ENCODE assay signal across 15 mouse cellular contexts in genomic region chr8:127254625-127255024, GRCm38 (mm10).
DNase-seq lines count a peak whose midpoint lies in the region; ATAC-seq and TF ChIP-seq lines count a peak whose summit lies in the region.
"Had no signal": no experiment of that assay in that cellular context is flagged by ENCODE, and none has a peak within 500 bp of the region (broad histone marks: within the 10 kb centered on the region; RNA-seq: fewer than 3 reads in every experiment).

No protein-coding gene starts in this region.

- no peaks in the 10 kb centered on the region for H3K36me3 ChIP-seq in forebrain, postnatal 0 days (ENCODE audit: insufficient read depth)
- H3K36me3 ChIP-seq in forebrain, embryonic 11.5 days (ENCODE audit: control insufficient read depth, insufficient read depth, low read length): no peaks in the 10 kb centered on the region
- no peaks in the 10 kb centered on the region for H3K36me3 ChIP-seq in limb, embryonic 10.5 days

- H3K4me3 ChIP-seq in forebrain, postnatal 0 days (ENCODE audit: low read depth, low read length): no peak overlapping the region
- no peak overlapping the region for H3K4me3 ChIP-seq in forebrain, embryonic 11.5 days (ENCODE audit: low read depth, low read length)
- H3K4me3 ChIP-seq in limb, embryonic 10.5 days: no peak overlapping the region

- no peaks in the 10 kb centered on the region for H3K4me1 ChIP-seq in forebrain, postnatal 0 days (ENCODE audit: insufficient read depth)
- peaks cover 8% of the 10 kb centered on the region; the same call in 1 of the 2 replicates for H3K4me1 ChIP-seq in forebrain, embryonic 11.5 days (replicated peaks; ENCODE audit: control insufficient read depth, insufficient read depth, low read length)
- peaks cover 75% of the 10 kb centered on the region for H3K4me1 ChIP-seq in limb, embryonic 10.5 days

- 64% methylated on average over 7 of the region's 7 CpGs for WGBS in forebrain, postnatal 0 days
- WGBS in forebrain, embryonic 11.5 days: 75% methylated on average over 7 of the region's 7 CpGs
- WGBS in limb, embryonic 10.5 days: 87% methylated on average over 7 of the region's 7 CpGs

- intact Hi-C loops in left cerebral cortex, postnatal 14 days (cut with DNase I): no loop called here
- intact Hi-C loops in left cerebral cortex, postnatal 4 days (cut with DNase I): no loop called here

- DNase-seq in forebrain, postnatal 0 days: no peak
- no peak for DNase-seq in forebrain, embryonic 11.5 days (ENCODE audit: low spot score)
- DNase-seq in left cerebral cortex, postnatal 14 days (ENCODE audit: low spot score in 2 of 2): peak; percentile 4 to 11
- DNase-seq in left cerebral cortex, postnatal 4 days: no peak
- DNase-seq in limb, embryonic 10.5 days (ENCODE audit: low spot score): no peak
- peak; percentile 18 for DNase-seq in lung, postnatal 14 days
- DNase-seq in adrenal gland, postnatal 10 days: no peak
- DNase-seq: cerebellum, adult 11 months; heart, postnatal 10 days; kidney, adult 8-10 months; retina, postnatal 1 day; thymus, postnatal 4 days had no signal

- H3K27ac ChIP-seq in forebrain, postnatal 0 days (ENCODE audit: low read depth, low read length): no peak overlapping the region
- H3K27ac ChIP-seq in forebrain, embryonic 11.5 days (ENCODE audit: low read depth, low read length): no peak overlapping the region
- peak overlapping the region; percentile 59; the same call in 1 of the 2 replicates for H3K27ac ChIP-seq in limb, embryonic 10.5 days
- H3K27ac ChIP-seq: liver, embryonic 14.5 days had no signal

- H3K9ac ChIP-seq in forebrain, postnatal 0 days: no peak overlapping the region
- H3K9ac ChIP-seq in forebrain, embryonic 11.5 days (ENCODE audit: low read length): no peak overlapping the region
- H3K9ac ChIP-seq: liver, embryonic 14.5 days had no signal

- no peak overlapping the region for H3K4me2 ChIP-seq in forebrain, postnatal 0 days (ENCODE audit: low read depth)
- no peak overlapping the region for H3K4me2 ChIP-seq in forebrain, embryonic 11.5 days (ENCODE audit: low read depth, low read length, severe bottlenecking)

- H3K27me3 ChIP-seq in forebrain, postnatal 0 days (ENCODE audit: insufficient read depth, low read length): no peaks in the 10 kb centered on the region
- H3K27me3 ChIP-seq in forebrain, embryonic 11.5 days (ENCODE audit: control insufficient read depth, insufficient read depth, low read length): no peaks in the 10 kb centered on the region
- H3K27me3 ChIP-seq in limb, embryonic 10.5 days (ENCODE audit: low read depth, poor library complexity, severe bottlenecking): no peaks in the 10 kb centered on the region

- no peaks in the 10 kb centered on the region for H3K9me3 ChIP-seq in forebrain, postnatal 0 days (ENCODE audit: low read length)
- no peaks in the 10 kb centered on the region for H3K9me3 ChIP-seq in forebrain, embryonic 11.5 days (ENCODE audit: control insufficient read depth, low read length)
- no peaks in the 10 kb centered on the region for H3K9me3 ChIP-seq in limb, embryonic 10.5 days (replicated peaks)

- TF ChIP-seq CTCF in forebrain, postnatal 0 days (IDR thresholded peaks at IDR 0.05; ENCODE audit: low read depth): no peak

- peak; percentile 60 for ATAC-seq in forebrain, postnatal 0 days
- no peak for ATAC-seq in forebrain, embryonic 11.5 days (replicated peaks; ENCODE audit: low FRiP score)
- ATAC-seq in megakaryocyte-erythroid progenitor cell, adult 5-6 weeks (replicated peaks; ENCODE audit: low FRiP score, low TSS enrichment, poor library complexity, severe bottlenecking): no peak
- ATAC-seq: forebrain, embryonic 14.5 days had no signal

Comparison
In these comparisons a context has a peak if more than half of its experiments do, and no peak if none do; other contexts are left out.
1. DNase-seq: peak in left cerebral cortex, postnatal 14 days (2 of 2) and lung, postnatal 14 days (single experiment); none in forebrain, postnatal 0 days (single experiment), forebrain, embryonic 11.5 days (single experiment), left cerebral cortex, postnatal 4 days (single experiment), limb, embryonic 10.5 days (single experiment) and adrenal gland, postnatal 10 days (single experiment).